Mouse (Mus musculus) embryo, embryonic 9.5 days (tissue): ENCODE data around the gene Dytn.
"Not testable (repeated sequence)": the region's sequence is repeated elsewhere in the genome, so short reads cannot be mapped to it uniquely, and the experiment has no call there.

Experiments used
- DNase-seq: peaks from one replicate; pipeline ENCODE4 v3.0.0-alpha.2; 2017; ENCODE audit errors: extremely low spot score

Dytn gene

DNA sequence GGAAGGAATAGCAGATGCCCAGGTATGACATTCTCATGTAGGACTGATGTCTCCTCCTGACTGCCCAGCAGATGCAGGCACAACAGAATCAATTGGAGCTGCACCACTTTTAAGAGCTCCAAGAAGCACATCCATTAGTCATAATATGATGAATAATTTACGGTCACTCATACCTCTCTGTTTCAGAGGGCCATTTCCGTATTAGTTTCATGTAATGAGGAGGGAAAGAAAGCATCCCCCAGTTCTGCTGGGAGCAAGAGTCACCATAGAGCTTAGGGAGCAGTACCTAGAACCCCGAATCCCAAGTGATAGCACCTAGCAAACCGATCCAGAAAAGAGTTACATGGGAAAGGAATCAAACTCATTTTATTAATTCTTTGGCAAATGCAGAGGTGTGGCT, at the start of gene Dytn:
Dytn (minus strand) TSS at position 101 of the 400 bp plus-strand sequence.
- DNase-seq = no peak

DNA sequence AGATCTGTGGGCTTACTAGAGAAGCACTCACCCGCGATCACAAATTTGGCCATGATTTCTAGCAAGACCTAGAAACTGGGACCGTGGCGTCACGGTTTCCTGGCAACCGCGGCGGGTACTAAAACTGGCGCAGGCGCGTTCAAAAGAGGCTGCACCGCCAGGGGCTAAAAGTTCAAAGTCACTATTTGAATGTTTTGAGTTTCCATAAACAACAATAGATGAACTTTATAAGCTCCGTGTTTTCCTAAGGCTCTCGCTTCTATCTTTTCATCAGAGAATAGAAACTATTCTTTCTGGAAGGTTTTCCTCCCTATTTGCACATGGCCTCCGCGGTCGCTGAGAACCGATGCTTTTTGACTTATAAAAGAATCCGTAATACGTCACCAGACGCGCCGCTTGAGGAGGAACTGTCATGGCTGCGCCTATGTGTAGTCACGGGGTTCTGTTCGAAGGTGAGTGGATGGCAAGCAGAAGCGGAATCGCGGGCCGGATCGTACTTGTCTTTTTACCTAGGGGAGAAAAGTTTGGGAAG, 43.6 kb upstream of the Dytn start, which contains the start of the genes Mdh1b and Fastkd2:
Mdh1b (minus strand) TSS at position 79 of the 532 bp plus-strand sequence.
Fastkd2 (plus strand) TSS at position 375 of the 532 bp plus-strand sequence.
- DNase-seq = peak; percentile 93

GRCm38 (mm10) chr1:63729796-63730195, 43.1 kb upstream of the Dytn start:
- no peak for DNase-seq

- DNase-seq = no peak
Measured at GRCm38 (mm10) chr1:63720161-63720560, 33.4 kb upstream of the Dytn start.

GRCm38 (mm10) chr1:63708876-63709275, 22.1 kb upstream of the Dytn start:
- no peak for DNase-seq

- no peak for DNase-seq
Measured at GRCm38 (mm10) chr1:63705733-63706132, 19.0 kb upstream of the Dytn start.

GRCm38 (mm10) chr1:63696861-63697260, 10.1 kb upstream of the Dytn start:
- DNase-seq = no peak

GRCm38 (mm10) chr1:63675975-63676374, 10.8 kb downstream of the Dytn start:
- no peak for DNase-seq

DNA sequence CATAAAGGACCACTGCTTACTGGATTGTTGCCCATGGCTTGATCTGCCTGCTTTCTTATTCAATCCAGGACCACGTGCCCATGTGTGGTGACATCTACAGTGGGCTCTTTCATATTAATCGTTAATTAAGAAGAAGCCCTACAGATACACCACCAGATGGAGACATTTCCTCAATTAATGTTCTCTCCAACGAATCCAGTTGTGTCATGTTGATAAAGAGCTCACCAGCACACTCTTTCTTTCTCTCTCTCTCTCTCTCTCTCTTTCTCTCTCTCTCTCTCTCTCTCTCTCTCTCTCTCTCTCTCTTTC, 17.9 kb downstream of the Dytn start:
- peak; percentile 32 for DNase-seq

- DNase-seq = no peak
Measured at GRCm38 (mm10) chr1:63667949-63668851, 18.5 kb downstream of the Dytn start.

GRCm38 (mm10) chr1:63667201-63667948, 19.4 kb downstream of the Dytn start:
- DNase-seq = no peak

DNA sequence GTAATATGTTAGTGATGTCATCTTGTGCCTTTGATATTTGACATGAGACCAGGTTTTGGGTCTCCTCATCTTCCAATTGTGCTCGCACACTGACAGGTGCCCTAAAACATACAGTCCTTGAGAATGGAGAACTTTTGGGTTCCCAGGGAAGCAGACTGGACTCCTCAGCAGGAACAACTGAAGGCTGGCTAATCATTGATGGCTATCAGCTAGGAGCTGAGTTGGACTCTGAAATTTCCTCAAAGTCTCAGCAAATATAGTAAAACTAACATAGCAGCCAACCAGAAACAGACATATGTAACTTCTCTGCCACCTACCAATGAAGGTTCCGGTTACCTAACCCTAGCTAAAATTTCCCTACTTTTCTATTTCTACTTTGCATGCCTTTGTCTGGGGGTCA, 20.6 kb downstream of the Dytn start:
- DNase-seq = no peak

DNA sequence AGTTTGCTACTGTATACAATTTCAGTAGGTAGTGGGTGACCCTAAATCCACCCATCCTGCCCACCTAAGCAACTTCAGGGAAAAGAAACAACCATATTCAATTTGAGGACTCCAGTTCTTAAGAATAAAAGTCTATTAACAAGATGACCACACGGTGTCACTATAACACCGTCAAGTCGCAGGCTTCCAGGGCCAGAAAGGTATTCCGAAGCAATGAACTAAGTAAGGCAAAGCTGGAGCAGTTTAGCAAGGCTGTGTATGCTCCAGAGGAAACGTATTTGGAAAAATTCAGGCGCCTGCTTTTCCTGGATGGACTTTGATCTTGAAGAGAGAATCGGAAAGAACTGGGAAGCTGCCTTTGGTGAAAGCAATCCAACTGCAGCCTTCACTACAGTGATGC, 27.1 kb downstream of the Dytn start:
- peak; percentile 74 for DNase-seq

GRCm38 (mm10) chr1:63658016-63658415, 28.7 kb downstream of the Dytn start:
- DNase-seq = peak; percentile 61

DNA sequence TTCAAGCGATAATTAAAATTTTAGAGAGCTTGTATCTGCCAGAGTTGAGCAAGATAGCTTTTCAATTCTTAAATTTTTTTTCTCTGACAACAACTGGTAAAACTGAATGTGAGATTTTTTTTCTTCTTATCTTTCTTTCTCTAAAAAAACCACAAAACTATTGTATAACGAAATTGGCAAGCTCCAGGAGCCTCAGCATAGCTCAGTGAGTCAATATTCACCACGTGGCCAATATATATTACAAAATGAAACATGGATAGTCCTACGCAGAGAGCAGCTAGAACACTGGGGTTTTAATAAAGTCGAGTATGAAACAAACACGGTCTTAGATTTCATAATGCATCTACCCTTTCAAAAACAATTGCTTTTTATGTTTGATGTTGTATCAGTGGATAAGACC, 46.8 kb downstream of the Dytn start:
- no peak for DNase-seq

- not testable (repeated sequence) for DNase-seq
Measured at GRCm38 (mm10) chr1:63630390-63630789, 56.3 kb downstream of the Dytn start.

- no peak for DNase-seq
Measured at GRCm38 (mm10) chr1:63628211-63628610, 58.5 kb downstream of the Dytn start.

DNA sequence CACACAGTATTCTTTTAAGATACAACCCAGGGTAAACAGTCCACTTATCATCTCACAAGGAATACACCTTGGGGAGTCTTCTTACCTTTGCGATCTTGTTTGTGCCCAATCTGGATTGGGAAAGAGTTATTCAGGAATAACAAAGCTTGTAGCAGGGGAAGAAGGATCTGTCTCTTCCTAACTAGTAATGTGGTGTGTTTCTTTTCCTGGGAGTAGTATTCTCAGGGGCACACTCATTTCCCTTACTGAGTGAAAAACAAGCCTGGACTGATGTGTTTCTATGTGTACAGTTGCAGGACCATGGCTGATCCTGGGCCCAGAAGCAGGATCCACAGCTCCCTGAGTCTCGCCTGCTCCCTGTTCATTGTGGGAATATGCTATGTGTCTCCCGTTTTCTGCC, 71.1 kb downstream of the Dytn start, which contains the start of gene Gm39653:
Gm39653 (plus strand) TSS at position 301 of the 400 bp plus-strand sequence.
- no peak for DNase-seq

DNA sequence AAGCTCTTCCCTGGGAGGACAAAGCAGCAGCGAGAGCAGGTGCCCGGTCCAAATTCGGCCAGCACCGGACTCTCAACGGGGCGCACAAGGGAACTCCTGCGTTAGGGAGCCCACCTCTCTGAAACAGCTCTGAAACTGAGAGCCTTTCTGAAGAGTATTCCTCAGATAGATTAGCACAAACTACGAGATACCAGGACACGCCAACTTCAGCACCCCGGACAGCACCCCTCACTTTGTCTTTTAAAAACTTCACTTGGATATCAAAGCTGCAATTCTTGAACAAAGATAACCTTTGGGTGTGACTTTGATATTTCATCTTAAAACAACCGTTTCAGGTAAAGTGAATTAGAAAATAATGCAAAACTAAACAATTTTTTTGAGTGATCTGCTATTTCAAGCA, 72.1 kb downstream of the Dytn start:
- peak; percentile 62 for DNase-seq

- DNase-seq = no peak
Measured at GRCm38 (mm10) chr1:63609613-63610012, 77.1 kb downstream of the Dytn start.

GRCm38 (mm10) chr1:63603870-63604500, 82.7 kb downstream of the Dytn start:
- no peak for DNase-seq

DNA sequence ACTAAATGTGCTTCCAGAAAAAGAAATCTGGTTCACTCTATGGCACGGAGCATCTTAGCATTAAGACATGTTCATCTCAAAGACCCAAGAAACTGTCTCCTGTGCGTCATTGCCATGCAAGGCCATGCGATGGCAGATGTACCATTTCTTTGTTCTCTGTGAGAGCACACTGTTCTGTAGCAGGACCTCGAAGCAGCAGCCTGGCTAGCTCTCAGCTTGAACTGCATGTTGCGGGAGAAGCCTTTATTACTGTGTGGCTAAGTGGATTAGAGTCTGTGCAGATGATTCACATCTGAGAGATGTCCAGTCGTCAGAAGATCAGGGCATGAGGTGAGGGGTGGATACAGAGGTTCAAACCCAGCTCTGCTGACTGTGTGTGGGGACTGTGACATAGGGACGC, 99.9 kb downstream of the Dytn start:
- no peak for DNase-seq
